Mouse (Mus musculus) G1E-ER4 (cell line): ENCODE measurements around the gene Emp1. TPM values are rescaled to one million over a fixed set of nuclear protein-coding genes. Genes with fewer than 3 reads are reported as not detected.

ENCODE experiments used
- GATA1 ChIP-seq: IDR thresholded peaks from one replicate; pipeline ENCODE4 v1.8.0; 2012; ENCODE audit warnings: low read length, inconsistent platforms
- polyA plus RNA-seq: library from polyadenylated mRNA; stranded (reverse); fragments of >175 nt; gene quantifications from 2 replicates; pipeline ENCODE4 v1.2.3, GENCODE M21; 2012

The Emp1 gene
- polyA plus RNA-seq, 1 experiment, result not detected

DNA sequence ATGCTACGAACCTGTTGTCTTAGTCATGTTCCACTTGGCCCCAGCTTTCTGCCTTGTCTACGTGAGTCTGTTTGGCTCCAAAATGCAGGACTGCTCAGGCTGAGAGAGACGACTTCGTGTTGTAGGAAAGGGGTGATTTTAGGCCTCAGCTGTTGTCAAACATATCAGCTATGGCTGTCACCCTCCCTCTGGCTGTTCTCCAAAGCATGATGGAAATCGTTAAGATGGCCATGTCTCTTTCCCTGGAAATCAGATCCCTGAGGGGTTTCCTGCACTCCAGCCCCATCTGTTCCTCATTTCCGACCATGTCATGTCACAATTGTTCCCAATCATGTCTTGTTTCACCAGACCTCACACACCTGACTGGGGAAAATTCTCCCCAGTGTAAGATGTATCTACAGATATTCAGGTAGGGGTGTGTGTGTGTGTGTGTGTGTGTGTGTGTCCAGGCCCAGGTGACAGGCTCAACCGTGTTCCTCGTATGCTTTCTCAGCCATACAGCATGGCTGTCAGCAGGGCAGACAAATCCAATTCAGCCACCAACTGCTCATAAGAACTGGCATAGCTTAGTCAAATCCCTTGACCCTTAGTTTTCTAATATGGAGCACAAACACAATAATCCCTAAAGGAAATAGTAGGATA, 67.0 kb downstream of the Emp1 start:
- TF ChIP-seq GATA1, result no peak

- no peak for TF ChIP-seq GATA1
These were observed 68.2 kb downstream of the Emp1 start for GRCm38 (mm10) chr6:135430441-135430970.

Other genes starting within 250 kb of the Emp1 start
- gene Gprc5d, start 244.3 kb upstream of the Emp1 start, polyA plus RNA-seq, result not detected in 2 replicates
- 10.7 and 12.2 TPM in 2 replicates for gene Fam234b, start 164.6 kb upstream of the Emp1 start, polyA plus RNA-seq
- gene Hebp1, start 164.5 kb upstream of the Emp1 start, polyA plus RNA-seq, result 8.2 and 15.9 TPM in 2 replicates
- not detected in 2 replicates for gene Gsg1, start 108.2 kb upstream of the Emp1 start, polyA plus RNA-seq
- gene Pbp2, start 52.1 kb upstream of the Emp1 start, polyA plus RNA-seq, result not detected in 2 replicates